Mouse (Mus musculus): ENCODE data around the gene Tbc1d32.

DNA sequence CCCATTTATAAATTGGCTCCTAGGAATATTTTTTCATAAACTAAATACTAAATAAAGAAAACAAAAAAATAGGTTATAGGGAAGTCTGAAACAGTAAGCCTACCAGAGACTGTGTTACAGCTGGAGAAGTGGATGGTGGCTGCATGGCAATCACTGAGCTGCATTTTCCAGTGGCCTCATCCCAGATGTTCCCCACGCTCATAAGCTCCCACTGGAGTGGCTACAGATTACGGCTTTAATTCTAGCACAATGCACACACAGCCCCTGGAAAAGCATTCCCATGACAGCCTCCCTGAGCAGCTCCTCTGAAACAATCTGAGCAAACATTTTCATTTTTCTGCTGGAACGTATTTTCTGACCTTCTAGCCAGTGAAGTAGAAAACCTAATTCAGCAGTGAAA, 29.8 kb downstream of the Tbc1d32 start:
- TF ChIP-seq GATA1 (IDR thresholded peaks at IDR 0.05; ENCODE audit: low read length) (no peak), TAL1 (IDR thresholded peaks at IDR 0.05; ENCODE audit: low read length) (no peak)
